Mouse (Mus musculus) heart, postnatal 0 days (tissue): ENCODE measurements around the gene Gm49601.

Source experiments
- CTCF ChIP-seq: IDR thresholded peaks from 2 replicates; pipeline ENCODE4 v1.5.1; 2016; ENCODE audit warnings: antibody characterized with exemption, control low read depth, low read depth
- EP300 ChIP-seq: IDR thresholded peaks from 2 replicates; pipeline ENCODE4 v1.6.1; 2016; ENCODE audit warnings: antibody characterized with exemption, low read depth

GRCm38 (mm10) chr16:18609099-18609498 lies 17.1 kb downstream of the Gm49601 start:
- TF ChIP-seq EP300 (no peak), CTCF (no peak)
